Mouse (Mus musculus): ENCODE measurements around the gene Smurf2. TPM values are rescaled to one million over a fixed set of nuclear protein-coding genes. Genes with fewer than 3 reads are reported as not detected.

Smurf2 gene
- polyA plus RNA-seq, 1 experiment from 2014 or later, result 23.5 TPM

DNA sequence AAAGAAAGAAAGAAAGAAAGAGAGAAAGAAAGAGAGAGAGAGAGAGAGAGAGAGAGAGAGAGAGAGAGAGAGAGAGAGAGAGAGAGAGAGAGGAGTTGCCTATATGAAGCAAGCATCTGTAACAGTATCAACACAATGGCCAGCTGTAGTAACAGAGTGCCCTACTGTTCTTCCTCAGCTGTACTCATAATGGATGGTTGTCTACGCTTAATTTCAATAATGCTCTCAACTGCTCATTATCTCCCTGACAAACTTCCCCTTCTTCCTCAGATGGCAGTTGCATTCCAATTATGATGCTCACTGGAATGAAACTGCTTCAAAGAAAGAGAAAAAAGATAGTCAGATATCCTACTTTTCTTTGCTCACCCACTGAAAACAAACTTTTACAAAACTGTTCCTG, 36.9 kb downstream of the Smurf2 start:
- no peaks in the 10 kb centered on the region for H3K36me3 ChIP-seq (ENCODE audit: control insufficient read depth, insufficient read depth, low read length)
- ATAC-seq (ENCODE audit: insufficient number of reproducible peaks, insufficient read depth, low FRiP score, low read depth), result no peak
- H3K4me1 ChIP-seq (ENCODE audit: control insufficient read depth, insufficient read depth, low read length), result no peaks in the 10 kb centered on the region
- H3K27me3 ChIP-seq (ENCODE audit: control insufficient read depth, insufficient read depth, low read length), result no peaks in the 10 kb centered on the region
- H3K9ac ChIP-seq (replicated peaks; ENCODE audit: low read depth, low read length), result no peak overlapping the region
- no peak overlapping the region for H3K27ac ChIP-seq (ENCODE audit: low read length)
- H3K4me3 ChIP-seq (ENCODE audit: low read depth, low read length), result no peak overlapping the region
- WGBS, result 76% methylated on average over 1 of the region's 1 CpGs
- H3K9me3 ChIP-seq (ENCODE audit: control insufficient read depth, low read depth, low read length), result no peaks in the 10 kb centered on the region
- no peak overlapping the region for H3K4me2 ChIP-seq (replicated peaks; ENCODE audit: low read depth, low read length)

DNA sequence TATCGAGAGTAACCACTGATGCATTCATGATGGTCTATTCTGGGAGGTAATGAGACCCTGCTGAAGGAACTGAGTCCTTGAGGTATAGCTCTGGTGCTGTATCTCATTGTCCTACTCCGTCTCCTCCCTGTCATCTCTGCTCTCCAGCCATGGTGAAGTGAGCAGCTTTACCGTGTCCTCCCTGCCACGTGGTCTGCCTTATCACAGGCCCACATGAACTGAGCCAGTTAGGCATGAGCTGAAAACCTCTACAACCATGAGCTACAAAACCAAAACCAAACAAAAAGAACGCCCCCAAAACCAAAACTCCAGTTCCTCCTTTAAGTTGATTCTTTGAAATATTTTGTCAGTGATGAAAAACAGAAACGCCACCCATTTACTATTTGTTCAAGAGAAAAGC, 47.9 kb downstream of the Smurf2 start:
- Histone ChIP-seq H3K4me3 (ENCODE audit: low read depth, low read length) (no peak overlapping the region), H3K9ac (replicated peaks; ENCODE audit: low read depth, low read length) (no peak overlapping the region), H3K27me3 (ENCODE audit: control insufficient read depth, insufficient read depth, low read length) (no peaks in the 10 kb centered on the region), H3K4me2 (replicated peaks; ENCODE audit: low read depth, low read length) (no peak overlapping the region), H3K9me3 (ENCODE audit: control insufficient read depth, low read depth, low read length) (no peaks in the 10 kb centered on the region), H3K36me3 (ENCODE audit: control insufficient read depth, insufficient read depth, low read length) (peaks cover 6% of the 10 kb centered on the region; the same call in 1 of the 2 replicates), H3K27ac (ENCODE audit: low read length) (no peak overlapping the region), H3K4me1 (ENCODE audit: control insufficient read depth, insufficient read depth, low read length) (no peaks in the 10 kb centered on the region)
- no peak for ATAC-seq (ENCODE audit: insufficient number of reproducible peaks, insufficient read depth, low FRiP score, low read depth)
- WGBS, result 84% methylated on average over 6 of the region's 6 CpGs

DNA sequence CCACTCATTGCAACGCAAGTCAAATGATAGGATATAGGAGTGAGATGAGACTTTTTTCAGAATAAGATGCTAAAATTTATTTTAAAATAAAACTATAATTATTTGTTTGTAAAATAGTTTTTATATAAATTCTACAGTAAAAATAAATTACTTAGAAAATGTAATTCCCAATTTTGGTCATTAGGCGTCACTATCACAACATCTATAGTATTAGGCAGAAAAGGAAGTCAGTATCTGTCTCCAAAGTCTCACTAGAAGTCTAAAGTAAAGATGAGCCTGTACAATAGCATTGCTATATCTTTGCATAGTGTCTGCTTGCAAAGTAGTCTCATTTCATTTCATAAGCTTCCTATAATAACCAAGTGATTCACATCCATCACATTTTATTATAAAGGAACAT, 69.1 kb downstream of the Smurf2 start:
- Histone ChIP-seq H3K4me3 (ENCODE audit: low read depth, low read length) (no peak overlapping the region), H3K27ac (ENCODE audit: low read length) (no peak overlapping the region), H3K27me3 (ENCODE audit: control insufficient read depth, insufficient read depth, low read length) (no peaks in the 10 kb centered on the region), H3K4me2 (replicated peaks; ENCODE audit: low read depth, low read length) (no peak overlapping the region), H3K4me1 (ENCODE audit: control insufficient read depth, insufficient read depth, low read length) (no peaks in the 10 kb centered on the region), H3K9me3 (ENCODE audit: control insufficient read depth, low read depth, low read length) (no peaks in the 10 kb centered on the region), H3K9ac (replicated peaks; ENCODE audit: low read depth, low read length) (no peak overlapping the region), H3K36me3 (ENCODE audit: control insufficient read depth, insufficient read depth, low read length) (peaks cover 44% of the 10 kb centered on the region)
- WGBS, result 59% methylated on average over 2 of the region's 2 CpGs
- no peak for ATAC-seq (ENCODE audit: insufficient number of reproducible peaks, insufficient read depth, low FRiP score, low read depth)

- Histone ChIP-seq H3K9me3 (ENCODE audit: control insufficient read depth, low read depth, low read length) (no peaks in the 10 kb centered on the region), H3K36me3 (ENCODE audit: control insufficient read depth, insufficient read depth, low read length) (peaks cover 53% of the 10 kb centered on the region)
Observed at GRCm38 (mm10) chr11:106842002-106842401, 78.5 kb downstream of the Smurf2 start.

GRCm38 (mm10) chr11:106828079-106828478, 92.4 kb downstream of the Smurf2 start:
- Histone ChIP-seq H3K27ac (ENCODE audit: low read length) (no peak overlapping the region), H3K9me3 (ENCODE audit: control insufficient read depth, low read depth, low read length) (no peaks in the 10 kb centered on the region), H3K4me3 (ENCODE audit: low read depth, low read length) (no peak overlapping the region), H3K4me2 (replicated peaks; ENCODE audit: low read depth, low read length) (no peak overlapping the region), H3K36me3 (ENCODE audit: control insufficient read depth, insufficient read depth, low read length) (peaks cover 46% of the 10 kb centered on the region), H3K27me3 (ENCODE audit: control insufficient read depth, insufficient read depth, low read length) (no peaks in the 10 kb centered on the region), H3K4me1 (ENCODE audit: control insufficient read depth, insufficient read depth, low read length) (no peaks in the 10 kb centered on the region), H3K9ac (replicated peaks; ENCODE audit: low read depth, low read length) (no peak overlapping the region)
- WGBS, result 88% methylated on average over 7 of the region's 7 CpGs
- no peak for ATAC-seq (ENCODE audit: insufficient number of reproducible peaks, insufficient read depth, low FRiP score, low read depth)

More at GRCm38 (mm10) chr11:106842002-106842401, 78.5 kb downstream of the Smurf2 start:
- Histone ChIP-seq H3K9ac (replicated peaks; ENCODE audit: low read depth, low read length) (no peak overlapping the region), H3K4me2 (replicated peaks; ENCODE audit: low read depth, low read length) (no peak overlapping the region), H3K4me3 (ENCODE audit: low read depth, low read length) (no peak overlapping the region), H3K27ac (ENCODE audit: low read length) (no peak overlapping the region), H3K27me3 (ENCODE audit: control insufficient read depth, insufficient read depth, low read length) (no peaks in the 10 kb centered on the region), H3K4me1 (ENCODE audit: control insufficient read depth, insufficient read depth, low read length) (no peaks in the 10 kb centered on the region)
- WGBS, result 92% methylated on average over 3 of the region's 3 CpGs
- no peak for ATAC-seq (ENCODE audit: insufficient number of reproducible peaks, insufficient read depth, low FRiP score, low read depth)

DNA sequence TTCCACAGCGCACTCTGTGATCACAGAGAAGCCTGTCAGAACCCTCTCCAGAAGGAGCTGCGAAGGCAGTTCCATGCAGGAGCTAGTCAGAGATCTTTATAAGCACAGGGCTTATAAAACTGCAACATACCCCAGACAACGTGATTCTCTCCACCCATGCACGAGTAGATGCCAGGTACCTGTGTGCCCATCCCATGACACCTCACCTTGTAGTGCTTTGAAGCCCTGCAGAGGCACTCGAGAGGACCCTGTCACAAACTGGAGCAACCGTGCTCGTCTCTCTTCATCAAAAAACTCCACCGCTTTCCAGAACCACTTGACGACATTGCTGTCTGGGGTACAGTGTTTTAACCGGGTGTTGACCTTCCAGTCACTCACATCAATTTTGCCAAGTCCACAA, 96.1 kb downstream of the Smurf2 start:
- H3K4me3 ChIP-seq (ENCODE audit: low read depth, low read length), result no peak overlapping the region
- no peaks in the 10 kb centered on the region for H3K4me1 ChIP-seq (ENCODE audit: control insufficient read depth, insufficient read depth, low read length)
- no peaks in the 10 kb centered on the region for H3K27me3 ChIP-seq (ENCODE audit: control insufficient read depth, insufficient read depth, low read length)
- WGBS, result 88% methylated on average over 10 of the region's 10 CpGs
- H3K9me3 ChIP-seq (ENCODE audit: control insufficient read depth, low read depth, low read length), result no peaks in the 10 kb centered on the region
- H3K9ac ChIP-seq (replicated peaks; ENCODE audit: low read depth, low read length), result no peak overlapping the region
- ATAC-seq (ENCODE audit: insufficient number of reproducible peaks, insufficient read depth, low FRiP score, low read depth), result no peak
- no peak overlapping the region for H3K4me2 ChIP-seq (replicated peaks; ENCODE audit: low read depth, low read length)
- peaks cover 44% of the 10 kb centered on the region for H3K36me3 ChIP-seq (ENCODE audit: control insufficient read depth, insufficient read depth, low read length)
- H3K27ac ChIP-seq (ENCODE audit: low read length), result no peak overlapping the region

DNA sequence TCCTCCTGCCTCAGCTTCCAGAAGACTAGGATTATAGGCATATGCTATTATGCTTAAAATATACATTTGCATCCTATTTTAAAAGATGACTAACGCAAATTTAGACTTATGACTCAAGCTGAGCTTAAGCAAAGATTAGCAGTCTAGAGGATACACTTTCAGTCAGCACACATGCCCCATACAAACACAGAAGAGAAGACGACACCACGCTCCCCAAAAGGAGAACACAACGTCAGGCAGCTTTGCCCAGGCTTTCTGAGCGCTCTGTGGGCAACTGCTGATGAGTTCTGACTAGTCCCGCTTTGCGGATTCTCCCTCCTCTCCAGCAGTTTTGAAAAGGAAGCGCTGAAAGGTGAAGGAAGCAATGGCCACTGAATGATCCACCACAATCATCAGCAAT, 96.8 kb downstream of the Smurf2 start:
- 92% methylated on average over 8 of the region's 8 CpGs for WGBS
- no peak overlapping the region for H3K4me3 ChIP-seq (ENCODE audit: low read depth, low read length)
- no peak overlapping the region for H3K27ac ChIP-seq (ENCODE audit: low read length)
- no peak overlapping the region for H3K4me2 ChIP-seq (replicated peaks; ENCODE audit: low read depth, low read length)
- no peaks in the 10 kb centered on the region for H3K4me1 ChIP-seq (ENCODE audit: control insufficient read depth, insufficient read depth, low read length)
- H3K27me3 ChIP-seq (ENCODE audit: control insufficient read depth, insufficient read depth, low read length), result no peaks in the 10 kb centered on the region
- H3K9ac ChIP-seq (replicated peaks; ENCODE audit: low read depth, low read length), result no peak overlapping the region
- no peak for ATAC-seq (ENCODE audit: insufficient number of reproducible peaks, insufficient read depth, low FRiP score, low read depth)
- no peaks in the 10 kb centered on the region for H3K9me3 ChIP-seq (ENCODE audit: control insufficient read depth, low read depth, low read length)
- H3K36me3 ChIP-seq (ENCODE audit: control insufficient read depth, insufficient read depth, low read length), result peaks cover 48% of the 10 kb centered on the region

DNA sequence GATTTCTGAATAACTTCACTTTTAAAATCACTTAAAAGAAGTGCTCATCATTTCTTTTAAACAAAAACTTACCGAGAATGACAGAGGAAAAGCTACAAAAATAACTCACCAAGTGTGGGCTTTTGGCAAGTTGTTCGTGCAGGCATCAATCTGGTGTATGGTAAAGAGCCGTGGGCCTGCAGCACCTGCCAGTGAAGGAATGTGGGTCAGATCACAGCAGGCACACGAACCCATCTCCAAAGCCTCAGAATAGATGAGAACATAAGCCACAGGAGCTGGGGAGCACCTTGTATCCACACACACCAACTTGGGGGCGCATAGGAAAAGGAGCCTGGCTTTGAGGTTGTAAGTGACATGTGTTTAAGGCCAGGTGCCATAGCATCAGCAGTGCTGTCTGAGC, 97.6 kb downstream of the Smurf2 start:
- 82% methylated on average over 5 of the region's 5 CpGs for WGBS
- no peaks in the 10 kb centered on the region for H3K27me3 ChIP-seq (ENCODE audit: control insufficient read depth, insufficient read depth, low read length)
- ATAC-seq (ENCODE audit: insufficient number of reproducible peaks, insufficient read depth, low FRiP score, low read depth), result no peak
- H3K27ac ChIP-seq (ENCODE audit: low read length), result no peak overlapping the region
- H3K9me3 ChIP-seq (ENCODE audit: control insufficient read depth, low read depth, low read length), result no peaks in the 10 kb centered on the region
- no peak overlapping the region for H3K4me2 ChIP-seq (replicated peaks; ENCODE audit: low read depth, low read length)
- H3K9ac ChIP-seq (replicated peaks; ENCODE audit: low read depth, low read length), result no peak overlapping the region
- H3K4me1 ChIP-seq (ENCODE audit: control insufficient read depth, insufficient read depth, low read length), result 0 out of 2 replicates have a peak, but pooled peaks cover under 1% of the 10 kb centered on the region
- no peak overlapping the region for H3K4me3 ChIP-seq (ENCODE audit: low read depth, low read length)
- peaks cover 48% of the 10 kb centered on the region for H3K36me3 ChIP-seq (ENCODE audit: control insufficient read depth, insufficient read depth, low read length)

GRCm38 (mm10) chr11:106822491-106822890, 98.0 kb downstream of the Smurf2 start:
- WGBS, result 91% methylated on average over 8 of the region's 8 CpGs
- no peaks in the 10 kb centered on the region for H3K27me3 ChIP-seq (ENCODE audit: control insufficient read depth, insufficient read depth, low read length)
- no peak overlapping the region for H3K4me2 ChIP-seq (replicated peaks; ENCODE audit: low read depth, low read length)
- no peaks in the 10 kb centered on the region for H3K9me3 ChIP-seq (ENCODE audit: control insufficient read depth, low read depth, low read length)
- no peak overlapping the region for H3K27ac ChIP-seq (ENCODE audit: low read length)
- ATAC-seq (ENCODE audit: insufficient number of reproducible peaks, insufficient read depth, low FRiP score, low read depth), result no peak
- no peak overlapping the region for H3K9ac ChIP-seq (replicated peaks; ENCODE audit: low read depth, low read length)
- peaks cover 45% of the 10 kb centered on the region for H3K36me3 ChIP-seq (ENCODE audit: control insufficient read depth, insufficient read depth, low read length)
- no peak overlapping the region for H3K4me3 ChIP-seq (ENCODE audit: low read depth, low read length)
- H3K4me1 ChIP-seq (ENCODE audit: control insufficient read depth, insufficient read depth, low read length), result 0 out of 2 replicates have a peak, but pooled peaks cover 3% of the 10 kb centered on the region

Measured in stomach, embryonic 14.5 days (tissue).